Mouse (Mus musculus) limb, embryonic 11.5 days (tissue): ENCODE measurements around the gene Tcaf1. TPM values are rescaled to one million over a fixed set of nuclear protein-coding genes. Genes with fewer than 3 reads are reported as not detected.

Experiments
- ATAC-seq: fragments of 200-750 bp; cut with Nextera tagmentation; 2 replicates; pipeline ENCODE4 v1.8.0; 2017; ENCODE audit warnings: low read depth; ENCODE audit not compliant: insufficient number of reproducible peaks, low FRiP score, low TSS enrichment
- DNase-seq: peaks from one replicate; pipeline ENCODE4 v3.0.0-alpha.2; 2015; ENCODE audit warnings: low spot score
- H3K27ac ChIP-seq: fragments of 300-500 bp; sonication (generic); replicated peaks from 2 replicates; pipeline ENCODE4 v1.5.1; 2014; ENCODE audit warnings: low read depth, mild to moderate bottlenecking, low read length
- H3K27me3 ChIP-seq: fragments of 300-500 bp; sonication (generic); 2 replicates; pipeline ENCODE4 v1.6.1; 2014; ENCODE audit warnings: mild to moderate bottlenecking, low read length, mixed read lengths; ENCODE audit not compliant: control insufficient read depth, insufficient read depth
- H3K36me3 ChIP-seq: fragments of 300-500 bp; sonication (generic); 2 replicates; pipeline ENCODE4 v1.6.1; 2014; ENCODE audit warnings: mild to moderate bottlenecking, low read length, moderate library complexity, mixed read lengths; ENCODE audit not compliant: control insufficient read depth, insufficient read depth
- H3K4me1 ChIP-seq: fragments of 300-500 bp; sonication (generic); 2 replicates; pipeline ENCODE4 v1.6.1; 2014; ENCODE audit warnings: low read length, mixed read lengths; ENCODE audit not compliant: control insufficient read depth, insufficient read depth
- H3K4me2 ChIP-seq: fragments of 300-500 bp; sonication (generic); 2 replicates; pipeline ENCODE4 v1.6.1; 2014; ENCODE audit warnings: low read depth, mild to moderate bottlenecking, moderate library complexity; ENCODE audit not compliant: severe bottlenecking
- H3K4me3 ChIP-seq: fragments of 300-500 bp; sonication (generic); 2 replicates; pipeline ENCODE4 v1.5.1; 2014; ENCODE audit warnings: low read depth, low read length
- H3K9ac ChIP-seq: fragments of 300-500 bp; sonication (generic); 2 replicates; pipeline ENCODE4 v1.6.1; 2014; ENCODE audit warnings: mild to moderate bottlenecking, low read length
- H3K9me3 ChIP-seq: fragments of 300-500 bp; sonication (generic); 2 replicates; pipeline ENCODE4 v1.6.1; 2016; ENCODE audit warnings: low read length; ENCODE audit not compliant: control insufficient read depth
- WGBS: fragments of 180-500 bp; shearing (Covaris S2); extraction: QIAGEN DNeasy Blood & Tissue Kit; methylation state at CpG from one replicate; pipeline ENCODE4 v1.1.7; 2014; 5-methylcytosine and 5-hydroxymethylcytosine counted together
- polyA plus RNA-seq: library from polyadenylated mRNA; unstranded; fragments of >200 nt; fragmentation: Nextera tagmentation; extraction: Ambion mirVana; gene quantifications from 2 replicates; pipeline ENCODE4 v1.2.1, GENCODE M21; 2014

The Tcaf1 gene
- polyA plus RNA-seq, 1 experiment from 2014 or later = 87.0 TPM

DNA sequence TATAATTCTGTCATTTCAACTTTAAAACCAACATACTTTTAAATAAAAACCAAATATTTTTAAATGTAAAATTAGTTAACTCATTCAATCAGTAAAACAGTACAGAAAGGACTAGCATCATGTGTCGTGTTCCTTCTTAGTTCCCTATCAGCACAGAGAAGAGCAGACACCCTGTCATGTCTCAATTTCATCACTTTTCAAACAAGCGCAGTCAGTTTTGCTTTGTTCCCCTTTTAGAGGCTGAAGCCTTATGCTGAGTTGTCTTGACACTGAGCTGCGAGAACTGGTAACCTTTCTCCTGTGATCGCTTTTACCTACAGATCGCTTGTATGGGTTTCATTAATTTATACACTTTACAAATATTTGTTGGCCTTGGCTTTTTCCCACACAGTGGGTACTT, 75.5 kb downstream of the Tcaf1 start:
- ATAC-seq = no peak
- Histone ChIP-seq H3K9me3 (no peaks in the 10 kb centered on the region), H3K9ac (no peak overlapping the region), H3K27ac (no peak overlapping the region), H3K4me3 (no peak overlapping the region), H3K27me3 (no peaks in the 10 kb centered on the region), H3K36me3 (no peaks in the 10 kb centered on the region), H3K4me1 (no peaks in the 10 kb centered on the region), H3K4me2 (no peak overlapping the region)
- DNase-seq = no peak
- 90% methylated on average over 5 of the region's 5 CpGs for WGBS

DNA sequence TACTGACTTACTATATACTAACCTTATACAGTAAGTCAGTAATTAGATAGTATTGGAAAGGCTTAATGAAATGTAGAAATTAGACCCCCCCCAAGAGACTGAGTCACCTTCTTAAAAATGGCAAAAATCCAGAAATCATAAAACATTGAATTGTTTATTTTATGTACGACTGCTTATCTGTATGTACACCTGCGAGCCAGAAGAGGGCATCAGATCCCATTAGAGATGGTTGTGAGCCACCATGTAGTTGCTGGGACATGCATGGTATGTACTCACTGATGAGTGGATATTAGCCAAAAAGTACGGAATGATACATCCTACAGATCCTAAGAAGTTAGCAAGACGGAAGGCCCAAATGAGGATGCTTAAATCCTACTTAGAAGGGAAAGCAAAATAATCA, 78.5 kb downstream of the Tcaf1 start:
- Histone ChIP-seq H3K27me3 (no peaks in the 10 kb centered on the region), H3K4me1 (no peaks in the 10 kb centered on the region), H3K9me3 (no peaks in the 10 kb centered on the region), H3K4me2 (no peak overlapping the region), H3K9ac (no peak overlapping the region), H3K27ac (no peak overlapping the region), H3K4me3 (no peak overlapping the region), H3K36me3 (no peaks in the 10 kb centered on the region)
- ATAC-seq (no peak), DNase-seq (no peak)
- 78% methylated on average over 4 of the region's 4 CpGs for WGBS

Other genes starting within 250 kb of the Tcaf1 start
- not detected in 2 replicates for gene Olfr458, start 244.9 kb downstream of the Tcaf1 start, polyA plus RNA-seq
- gene Olfr457, start 233.8 kb downstream of the Tcaf1 start, polyA plus RNA-seq = not detected in 2 replicates
- gene Olfr456, start 222.9 kb downstream of the Tcaf1 start, polyA plus RNA-seq = not detected in 2 replicates
- not detected in 2 replicates for gene Olfr455, start 162.5 kb downstream of the Tcaf1 start, polyA plus RNA-seq
- gene Tcaf3, start 112.4 kb downstream of the Tcaf1 start, polyA plus RNA-seq = not detected in 2 replicates
- gene Tcaf2, start 64.8 kb downstream of the Tcaf1 start, polyA plus RNA-seq = 1.8 and 3.0 TPM in 2 replicates
- gene Olfr453, start 29.3 kb upstream of the Tcaf1 start, polyA plus RNA-seq = not detected in 2 replicates
- gene Olfr38, start 46.3 kb upstream of the Tcaf1 start, polyA plus RNA-seq = not detected in 2 replicates
- gene Olfr452, start 75.0 kb upstream of the Tcaf1 start, polyA plus RNA-seq = not detected in 2 replicates
- gene Olfr450, start 101.9 kb upstream of the Tcaf1 start, polyA plus RNA-seq = not detected in 2 replicates
- not detected in 2 replicates for gene Olfr449, start 124.3 kb upstream of the Tcaf1 start, polyA plus RNA-seq
- not detected in 2 replicates for gene Olfr448, start 180.4 kb upstream of the Tcaf1 start, polyA plus RNA-seq
- not detected in 2 replicates for gene Olfr447, start 198.8 kb upstream of the Tcaf1 start, polyA plus RNA-seq
- gene Olfr446, start 211.3 kb upstream of the Tcaf1 start, polyA plus RNA-seq = not detected in 2 replicates
- not detected in 2 replicates for gene Olfr444, start 239.0 kb upstream of the Tcaf1 start, polyA plus RNA-seq